In genomic region chr2:162991394-162992083, GRCm38 (mm10) we compare ENCODE assay signal across 20 mouse cellular contexts. TPM values are rescaled to one million over a fixed set of nuclear protein-coding genes. Genes with fewer than 3 reads are reported as not detected.
DNase-seq lines count a peak whose midpoint lies in the region; ATAC-seq and TF ChIP-seq lines count a peak whose summit lies in the region.
"Had no signal": no experiment of that assay in that cellular context is flagged by ENCODE, and none has a peak within 500 bp of the region (broad histone marks: within the 10 kb centered on the region; RNA-seq: fewer than 3 reads in every experiment).

No protein-coding gene starts in this region.

- no peaks in the 10 kb centered on the region for H3K36me3 ChIP-seq in lung, embryonic 14.5 days (ENCODE audit: insufficient read depth)
- H3K36me3 ChIP-seq in liver, embryonic 11.5 days (ENCODE audit: control insufficient read depth, insufficient read depth, low read length) = no peaks in the 10 kb centered on the region
- H3K36me3 ChIP-seq in small intestine, adult 2 months (ENCODE audit: control insufficient read depth, insufficient read depth, low read length) = no peaks in the 10 kb centered on the region
- H3K36me3 ChIP-seq: G1E; hindbrain, embryonic 15.5 days; limb, embryonic 15.5 days; midbrain, embryonic 12.5 days had no signal

- no peak overlapping the region for H3K4me2 ChIP-seq in lung, embryonic 14.5 days
- no peak overlapping the region for H3K4me2 ChIP-seq in liver, embryonic 11.5 days
- H3K4me2 ChIP-seq: hindbrain, embryonic 15.5 days; limb, embryonic 15.5 days; midbrain, embryonic 12.5 days had no signal

- H3K4me1 ChIP-seq in lung, embryonic 14.5 days (ENCODE audit: insufficient read depth) = no peaks in the 10 kb centered on the region
- no peaks in the 10 kb centered on the region for H3K4me1 ChIP-seq in lung, adult 2 months (ENCODE audit: control insufficient read depth, insufficient read depth, low read length)
- H3K4me1 ChIP-seq in liver, embryonic 11.5 days (replicated peaks; ENCODE audit: control insufficient read depth, insufficient read depth, low read length) = no peaks in the 10 kb centered on the region
- H3K4me1 ChIP-seq in small intestine, adult 2 months (ENCODE audit: control insufficient read depth, insufficient read depth, insufficient read length, low read length) = peaks cover 23% of the 10 kb centered on the region
- H3K4me1 ChIP-seq: hindbrain, embryonic 15.5 days; limb, embryonic 15.5 days; midbrain, embryonic 12.5 days had no signal

- ATAC-seq in lung, embryonic 14.5 days (ENCODE audit: insufficient read depth) = peak; percentile 47; the same call in 1 of the 2 replicates
- ATAC-seq in liver, embryonic 11.5 days (replicated peaks; ENCODE audit: low FRiP score) = peak; percentile 33; the same call in 1 of the 2 replicates
- ATAC-seq in activated CD4-positive, CD25-positive, alpha-beta regulatory T cell, adult 4 months = no peak
- ATAC-seq: forebrain, embryonic 16.5 days had no signal

- no peaks in the 10 kb centered on the region for H3K27me3 ChIP-seq in lung, embryonic 14.5 days (ENCODE audit: insufficient read depth, low read length)
- no peaks in the 10 kb centered on the region for H3K27me3 ChIP-seq in liver, embryonic 11.5 days (replicated peaks; ENCODE audit: control insufficient read depth, insufficient read depth, low read length)
- H3K27me3 ChIP-seq in small intestine, adult 2 months (ENCODE audit: control insufficient read depth, insufficient read depth, low read length) = no peaks in the 10 kb centered on the region
- H3K27me3 ChIP-seq: hindbrain, embryonic 15.5 days; limb, embryonic 15.5 days had no signal

- no peak for TF ChIP-seq CTCF in lung, embryonic 14.5 days (IDR thresholded peaks at IDR 0.05; ENCODE audit: low read depth)
- TF ChIP-seq CTCF in lung, adult 2 months (IDR thresholded peaks at IDR 0.05; ENCODE audit: insufficient read depth, low read length) = no peak
- no peak for TF ChIP-seq CTCF in small intestine, adult 2 months (IDR thresholded peaks at IDR 0.05; ENCODE audit: extremely low read depth, insufficient read length, insufficient replicate concordance, low read depth, low read length)

- 30% methylated on average over 6 of the region's 6 CpGs for WGBS in lung, embryonic 14.5 days
- 39% methylated on average over 6 of the region's 6 CpGs for WGBS in lung, adult 2 months
- 43% methylated on average over 6 of the region's 6 CpGs for WGBS in liver, embryonic 11.5 days
- 47% methylated on average over 6 of the region's 6 CpGs for WGBS in small intestine, adult 2 months

- H3K9me3 ChIP-seq in lung, embryonic 14.5 days (ENCODE audit: low read depth, low read length) = no peaks in the 10 kb centered on the region
- no peaks in the 10 kb centered on the region for H3K9me3 ChIP-seq in liver, embryonic 11.5 days (ENCODE audit: control insufficient read depth, low read length)
- H3K9me3 ChIP-seq: G1E; hindbrain, embryonic 15.5 days; limb, embryonic 15.5 days; midbrain, embryonic 12.5 days had no signal

- no peak for TF ChIP-seq POLR2A in lung, adult 2 months (IDR thresholded peaks at IDR 0.05; ENCODE audit: borderline replicate concordance, extremely low read depth, low read depth, low read length)
- TF ChIP-seq POLR2A in small intestine, adult 2 months (IDR thresholded peaks at IDR 0.05; ENCODE audit: low read depth, low read length) = no peak

- DNase-seq in kidney, adult 9 months = peak; percentile 63
- DNase-seq in kidney, postnatal 10 days = no peak
- no peak for DNase-seq in lung, embryonic 14.5 days
- no peak for DNase-seq in lung, adult 2 months
- DNase-seq in liver, embryonic 11.5 days (ENCODE audit: low spot score) = no peak
- DNase-seq: adrenal gland, adult 2 months; cerebellum, adult 18-20 months; gastrocnemius, postnatal 14 days; heart, postnatal 14 days; kidney, postnatal 4 days; right cerebral cortex, postnatal 14 days had no signal

- no peak overlapping the region for H3K4me3 ChIP-seq in lung, embryonic 14.5 days (ENCODE audit: low read depth, low read length)
- no peak overlapping the region for H3K4me3 ChIP-seq in lung, adult 2 months (replicated peaks; ENCODE audit: extremely low read depth, low read depth, low read length)
- H3K4me3 ChIP-seq in liver, embryonic 11.5 days (ENCODE audit: low read depth, low read length) = no peak overlapping the region
- H3K4me3 ChIP-seq in small intestine, adult 2 months (ENCODE audit: low read depth, low read length) = no peak overlapping the region
- H3K4me3 ChIP-seq: erythroblast, embryonic 14.5 days; hindbrain, embryonic 15.5 days; limb, embryonic 15.5 days; midbrain, embryonic 12.5 days had no signal

- no peak overlapping the region for H3K9ac ChIP-seq in lung, embryonic 14.5 days
- H3K9ac ChIP-seq in liver, embryonic 11.5 days (ENCODE audit: low read depth, low read length) = no peak overlapping the region
- H3K9ac ChIP-seq: hindbrain, embryonic 15.5 days; limb, embryonic 15.5 days; midbrain, embryonic 12.5 days had no signal

- no peak overlapping the region for H3K27ac ChIP-seq in lung, embryonic 14.5 days (ENCODE audit: low read depth)
- H3K27ac ChIP-seq in liver, embryonic 11.5 days (ENCODE audit: low read depth, low read length) = no peak overlapping the region
- peak overlapping the region; percentile 67 for H3K27ac ChIP-seq in small intestine, adult 2 months (ENCODE audit: insufficient read depth, low read depth, low read length)
- H3K27ac ChIP-seq: hindbrain, embryonic 15.5 days; limb, embryonic 15.5 days; macrophage; midbrain, embryonic 12.5 days had no signal

RNA-seq across cellular contexts. Expression of gene Sgk2, which starts 4.4 kb away (rescaled TPM):
- not detected in 2 replicates for polyA plus RNA-seq in lung, embryonic 14.5 days (2014; fragmentation: Nextera tagmentation; extraction: Ambion mirVana)
- 0.05 and 0.11 TPM in 2 replicates for polyA plus RNA-seq in lung, adult 2 months (2012; rRNA removed)
- 2.8 and 3.3 TPM in 2 replicates for polyA plus RNA-seq in liver, embryonic 11.5 days (2014; fragmentation: Nextera tagmentation; extraction: Ambion mirVana)
- 8.1 and 11.5 TPM in 2 replicates for polyA plus RNA-seq in small intestine, adult 2 months (2012; rRNA removed)
- polyA plus RNA-seq in activated CD4-positive, CD25-positive, alpha-beta regulatory T cell, adult 4 months (2017; shearing (Covaris generic)) = under 1 TPM in 1 of 2 experiments, not detected in 1; 0.16 TPM
- polyA plus RNA-seq: erythroblast, embryonic 14.5 days; forebrain, embryonic 16.5 days; G1E; macrophage; midbrain, embryonic 12.5 days had no signal

RNA-seq across cellular contexts. Expression of gene Ift52, which starts 25.6 kb away (rescaled TPM):
- polyA plus RNA-seq in lung, embryonic 14.5 days (2014; fragmentation: Nextera tagmentation; extraction: Ambion mirVana) = 47.4 and 49.0 TPM in 2 replicates
- polyA plus RNA-seq in lung, adult 2 months (2012; rRNA removed) = 17.9 and 25.4 TPM in 2 replicates
- polyA plus RNA-seq in liver, embryonic 11.5 days (2014; fragmentation: Nextera tagmentation; extraction: Ambion mirVana) = 43.0 and 44.8 TPM in 2 replicates
- 4.5 and 10.0 TPM in 2 replicates for polyA plus RNA-seq in small intestine, adult 2 months (2012; rRNA removed)
- 10 to 100 TPM; 67.2 to 74.9 TPM for polyA plus RNA-seq in activated CD4-positive, CD25-positive, alpha-beta regulatory T cell, adult 4 months (2017; shearing (Covaris generic))

RNA-seq across cellular contexts. Expression of gene L3mbtl1, which starts 48.3 kb away (rescaled TPM):
- 0.21 TPM in 1 of 2 replicates, not detected in the other for polyA plus RNA-seq in lung, embryonic 14.5 days (2014; fragmentation: Nextera tagmentation; extraction: Ambion mirVana)
- polyA plus RNA-seq in lung, adult 2 months (2012; rRNA removed) = 0.30 TPM in 1 of 2 replicates, not detected in the other
- 0.05 and 0.08 TPM in 2 replicates for polyA plus RNA-seq in liver, embryonic 11.5 days (2014; fragmentation: Nextera tagmentation; extraction: Ambion mirVana)
- 0.03 TPM in 1 of 2 replicates, not detected in the other for polyA plus RNA-seq in small intestine, adult 2 months (2012; rRNA removed)
- under 1 TPM; 0.12 to 0.64 TPM for polyA plus RNA-seq in activated CD4-positive, CD25-positive, alpha-beta regulatory T cell, adult 4 months (2017; shearing (Covaris generic))
- polyA plus RNA-seq: erythroblast, embryonic 14.5 days; G1E; macrophage had no signal
